Mouse (Mus musculus): Measurements from ENCODE around the gene Cpne4. TPM values are rescaled to one million over a fixed set of nuclear protein-coding genes. Genes with fewer than 3 reads are reported as not detected.

Gene Cpne4
- total and polyA plus RNA-seq, 3 experiments = not detected

DNA sequence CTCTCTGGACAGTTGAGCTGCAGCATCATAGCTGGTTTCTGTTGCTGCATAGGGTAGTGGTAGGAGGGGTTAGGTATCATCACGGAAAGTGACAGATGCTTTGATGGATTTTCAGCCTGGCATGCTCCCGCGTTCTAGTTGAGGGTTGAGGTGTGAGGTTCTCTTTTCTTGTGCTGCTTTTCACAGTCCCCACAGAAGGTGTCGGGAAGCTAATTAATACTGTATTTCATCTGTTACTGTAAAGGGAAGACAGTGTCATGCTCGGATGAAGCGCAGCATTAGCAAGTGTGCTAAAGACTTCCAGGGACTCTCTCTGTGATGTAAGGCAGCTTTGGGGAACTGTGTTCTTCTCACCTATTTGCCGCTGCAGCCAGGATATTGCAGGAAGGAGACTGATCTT lies 80.7 kb downstream of the Cpne4 start:
- no peaks in the 10 kb centered on the region for H3K9me3 ChIP-seq (replicated peaks; ENCODE audit: insufficient read depth, low read length)
- TF ChIP-seq JUND (IDR thresholded peaks at IDR 0.05; ENCODE audit: low read depth, low read length) (no peak), CHD1 (IDR thresholded peaks at IDR 0.05; ENCODE audit: low read depth, low read length) (no peak), NRF1 (IDR thresholded peaks at IDR 0.05; ENCODE audit: insufficient read depth, low read depth, low read length, poor library complexity, severe bottlenecking) (no peak), CHD2 (IDR thresholded peaks at IDR 0.05; ENCODE audit: low read length) (no peak), MAX (IDR thresholded peaks at IDR 0.05; ENCODE audit: low read length) (no peak), GABPA (IDR thresholded peaks at IDR 0.05; ENCODE audit: low read depth, low read length) (no peak), USF1 (IDR thresholded peaks at IDR 0.05; ENCODE audit: low read depth, low read length) (no peak), ELF1 (IDR thresholded peaks at IDR 0.05; ENCODE audit: low read depth, low read length) (no peak), RAD21 (IDR thresholded peaks at IDR 0.05; ENCODE audit: low read depth, low read length) (no peak), ZNF384 (IDR thresholded peaks at IDR 0.05; ENCODE audit: low read depth, low read length) (no peak)
- no peak overlapping the region for H3K4me3 ChIP-seq (ENCODE audit: control insufficient read depth in 1 of 2, insufficient read depth in 1 of 2, low read depth in 2 of 2, low read length in 2 of 2)
- no peak overlapping the region for H3K27ac ChIP-seq (ENCODE audit: control insufficient read depth, low read depth, low read length)
- H3K4me1 ChIP-seq (ENCODE audit: control insufficient read depth in 1 of 2, insufficient read depth in 2 of 2, low read length in 2 of 2) = no peaks in the 10 kb centered on the region
- no peak overlapping the region for H3K9ac ChIP-seq (ENCODE audit: control insufficient read depth, low read depth, low read length, poor library complexity, severe bottlenecking)
- H3K79me2 ChIP-seq (ENCODE audit: control insufficient read depth, insufficient read depth, low read length, poor library complexity) = no peaks in the 10 kb centered on the region
- no peaks in the 10 kb centered on the region for H3K36me3 ChIP-seq (ENCODE audit: control insufficient read depth in 1 of 2, insufficient read depth in 2 of 2, low read length in 2 of 2)
- H3K27me3 ChIP-seq (ENCODE audit: control insufficient read depth in 1 of 2, insufficient read depth in 2 of 2, low read length in 2 of 2) = no peaks in the 10 kb centered on the region
- no peak for DNase-seq (ENCODE audit: low read depth, low spot score)

DNA sequence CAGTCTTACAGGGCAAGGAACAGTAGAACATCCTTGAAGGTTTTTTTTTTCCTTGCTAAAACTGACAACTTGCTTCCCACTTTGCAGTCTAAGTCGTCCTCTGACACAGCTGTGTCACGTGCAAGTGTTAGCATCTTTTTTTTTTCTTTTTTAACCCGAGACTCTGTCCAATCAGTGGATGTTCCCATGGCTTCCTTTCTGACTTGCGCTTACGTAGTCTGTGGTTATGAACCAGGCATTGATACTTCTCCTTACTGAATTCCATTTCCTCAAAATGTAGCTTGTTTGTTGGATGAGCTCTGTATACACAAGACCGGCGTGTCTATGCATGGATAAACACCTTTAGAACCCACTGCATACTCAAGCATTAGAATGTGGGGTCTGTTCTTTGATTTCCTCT lies 82.2 kb downstream of the Cpne4 start:
- H3K9ac ChIP-seq (ENCODE audit: control insufficient read depth, low read depth, low read length, poor library complexity, severe bottlenecking) = no peak overlapping the region
- H3K9me3 ChIP-seq (replicated peaks; ENCODE audit: insufficient read depth, low read length) = no peaks in the 10 kb centered on the region
- H3K79me2 ChIP-seq (ENCODE audit: control insufficient read depth, insufficient read depth, low read length, poor library complexity) = no peaks in the 10 kb centered on the region
- no peaks in the 10 kb centered on the region for H3K36me3 ChIP-seq (ENCODE audit: control insufficient read depth in 1 of 2, insufficient read depth in 2 of 2, low read length in 2 of 2)
- TF ChIP-seq CTCF (IDR thresholded peaks at IDR 0.05 in 2 of 3, conservative IDR thresholded peaks at IDR 0.05 in 1 of 3; ENCODE audit: control insufficient read depth in 1 of 3, insufficient read depth in 1 of 3, low read depth in 2 of 3, low read length in 3 of 3, poor library complexity in 1 of 3, severe bottlenecking in 1 of 3) (no peak), TCF12 (IDR thresholded peaks at IDR 0.05; ENCODE audit: low read depth, low read length) (no peak), BHLHE40 (IDR thresholded peaks at IDR 0.05; ENCODE audit: borderline replicate concordance, low read depth, low read length) (no peak)
- no peaks in the 10 kb centered on the region for H3K4me1 ChIP-seq (ENCODE audit: control insufficient read depth in 1 of 2, insufficient read depth in 2 of 2, low read length in 2 of 2)
- DNase-seq (ENCODE audit: low read depth, low spot score) = no peak
- no peak overlapping the region for H3K4me3 ChIP-seq (ENCODE audit: control insufficient read depth in 1 of 2, insufficient read depth in 1 of 2, low read depth in 2 of 2, low read length in 2 of 2)
- no peaks in the 10 kb centered on the region for H3K27me3 ChIP-seq (ENCODE audit: control insufficient read depth in 1 of 2, insufficient read depth in 2 of 2, low read length in 2 of 2)
- no peak overlapping the region for H3K27ac ChIP-seq (ENCODE audit: control insufficient read depth, low read depth, low read length)

DNA sequence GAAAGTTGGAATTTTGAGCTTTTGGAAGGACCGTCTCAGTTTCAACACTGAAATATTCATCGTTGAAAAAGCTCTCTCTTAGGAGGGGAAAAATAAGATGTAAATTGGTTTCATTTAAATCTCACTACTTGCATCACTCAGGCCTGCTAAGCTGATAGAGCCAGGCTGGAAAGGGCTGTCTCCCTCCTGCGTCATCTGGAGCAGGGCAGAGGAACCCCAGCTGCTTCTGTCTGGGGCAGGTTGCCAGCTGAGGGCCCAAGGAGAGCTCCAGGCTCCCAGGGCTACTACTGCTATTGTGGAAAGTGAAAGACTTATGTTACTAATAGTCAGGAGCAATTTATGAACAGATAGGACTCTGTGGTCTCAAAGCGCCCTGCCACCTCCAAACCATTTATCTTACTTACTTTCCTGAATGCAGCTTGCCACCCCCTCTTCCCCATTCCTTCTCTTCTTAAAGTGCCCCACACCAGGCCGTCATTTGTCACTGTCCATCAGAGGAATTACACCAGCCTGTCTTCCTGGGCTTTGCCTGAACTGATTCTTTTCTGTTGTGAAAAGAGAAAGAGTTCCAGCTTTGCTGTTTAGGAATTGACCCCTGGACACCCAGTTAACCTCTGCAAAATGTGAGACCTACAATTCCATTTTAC lies 99.4 kb downstream of the Cpne4 start:
- Histone ChIP-seq H3K36me3 (ENCODE audit: control insufficient read depth in 1 of 2, insufficient read depth in 2 of 2, low read length in 2 of 2) (no peaks in the 10 kb centered on the region), H3K4me1 (ENCODE audit: control insufficient read depth in 1 of 2, insufficient read depth in 2 of 2, low read length in 2 of 2) (no peaks in the 10 kb centered on the region), H3K79me2 (ENCODE audit: control insufficient read depth, insufficient read depth, low read length, poor library complexity) (no peaks in the 10 kb centered on the region), H3K27me3 (ENCODE audit: control insufficient read depth in 1 of 2, insufficient read depth in 2 of 2, low read length in 2 of 2) (no peaks in the 10 kb centered on the region), H3K4me3 (ENCODE audit: control insufficient read depth in 1 of 2, insufficient read depth in 1 of 2, low read depth in 2 of 2, low read length in 2 of 2) (no peak overlapping the region), H3K9ac (ENCODE audit: control insufficient read depth, low read depth, low read length, poor library complexity, severe bottlenecking) (no peak overlapping the region), H3K9me3 (replicated peaks; ENCODE audit: insufficient read depth, low read length) (no peaks in the 10 kb centered on the region), H3K27ac (ENCODE audit: control insufficient read depth, low read depth, low read length) (no peak overlapping the region)
- no peak for TF ChIP-seq POLR2AphosphoS2 (IDR thresholded peaks at IDR 0.05; ENCODE audit: low read length)
- no peak for TF ChIP-seq ZC3H11A (IDR thresholded peaks at IDR 0.05; ENCODE audit: low read depth, low read length)
- no peak for TF ChIP-seq KAT2A (conservative IDR thresholded peaks at IDR 0.05; ENCODE audit: low read depth, low read length)
- no peak for TF ChIP-seq GABPA (IDR thresholded peaks at IDR 0.05; ENCODE audit: low read depth, low read length)
- no peak for TF ChIP-seq ZNF384 (IDR thresholded peaks at IDR 0.05; ENCODE audit: low read depth, low read length)
- TF ChIP-seq E2F4 (IDR thresholded peaks at IDR 0.05; ENCODE audit: borderline replicate concordance, low read depth, low read length) = no peak
- no peak for TF ChIP-seq CHD1 (IDR thresholded peaks at IDR 0.05; ENCODE audit: low read depth, low read length)
- no peak for TF ChIP-seq MYC (IDR thresholded peaks at IDR 0.05; ENCODE audit: low read depth, low read length)
- no peak for TF ChIP-seq NRF1 (IDR thresholded peaks at IDR 0.05; ENCODE audit: insufficient read depth, low read depth, low read length, poor library complexity, severe bottlenecking)
- TF ChIP-seq SIN3A (IDR thresholded peaks at IDR 0.05; ENCODE audit: low read length) = no peak
- no peak for TF ChIP-seq TBP (IDR thresholded peaks at IDR 0.05; ENCODE audit: low read depth, low read length)
- TF ChIP-seq ZMIZ1 (IDR thresholded peaks at IDR 0.05; ENCODE audit: low read depth, low read length) = no peak
- TF ChIP-seq EP300 (IDR thresholded peaks at IDR 0.05; ENCODE audit: low read depth in 1 of 2, low read length in 2 of 2) = no peak
- TF ChIP-seq POLR2A (IDR thresholded peaks at IDR 0.05; ENCODE audit: control insufficient read depth in 1 of 2, insufficient read depth in 1 of 2, low read depth in 1 of 2, low read length in 2 of 2, poor library complexity in 1 of 2) = no peak
- DNase-seq (ENCODE audit: low read depth, low spot score) = no peak

Data from MEL (cell line).